In the genomic region with DNA sequence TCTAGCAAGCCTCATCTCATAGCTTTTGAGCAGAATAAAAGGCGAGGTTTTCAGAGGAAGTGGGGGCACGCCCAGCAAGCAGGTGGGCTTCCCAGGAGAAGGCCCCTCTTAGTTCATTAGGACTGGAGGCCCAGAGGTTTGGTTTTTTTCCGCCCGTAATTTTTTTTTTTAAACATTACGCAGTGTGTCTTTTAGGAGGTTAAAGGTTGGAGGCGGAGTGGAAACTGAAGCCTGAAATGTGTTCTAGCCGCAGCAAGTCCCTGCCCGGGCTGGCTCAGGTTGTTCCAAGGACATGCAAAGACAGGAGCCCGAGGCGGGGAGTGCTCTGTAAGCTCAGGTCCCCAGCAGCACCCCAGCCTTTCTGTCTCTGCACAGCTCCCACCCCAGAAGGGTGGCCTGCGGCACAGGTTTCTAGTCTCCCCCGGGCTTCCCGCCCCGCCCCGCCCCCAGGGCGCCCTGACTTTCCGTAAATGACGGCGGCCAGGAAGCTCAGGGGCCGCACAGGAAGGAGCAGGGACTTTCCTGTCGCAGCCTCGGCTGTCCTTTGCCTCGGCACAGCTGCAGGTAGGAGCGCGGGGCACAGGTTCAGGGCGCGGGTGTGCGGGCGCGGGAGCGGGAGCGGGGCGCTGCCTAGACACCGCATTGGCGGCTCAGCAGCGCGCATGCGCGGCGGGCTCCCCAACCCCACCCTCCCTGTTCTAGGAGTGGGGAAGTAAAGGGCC, we compare ENCODE assay signal across 7 mouse cellular contexts. TPM values are rescaled to one million over a fixed set of nuclear protein-coding genes. Genes with fewer than 3 reads are reported as not detected.
DNase-seq lines count a peak whose midpoint lies in the region; ATAC-seq and TF ChIP-seq lines count a peak whose summit lies in the region.

A gene (plus strand): TSS at position 277 of the 722 bp plus-strand sequence.

- no peaks in the 10 kb centered on the region for H3K9me3 ChIP-seq in CH12.LX (replicated peaks; ENCODE audit: low read length)
- H3K9me3 ChIP-seq in heart, embryonic 10.5 days = 0 out of 2 replicates have a peak, but pooled peaks cover 2% of the 10 kb centered on the region
- no peaks in the 10 kb centered on the region for H3K9me3 ChIP-seq in lung, embryonic 15.5 days

- H3K79me2 ChIP-seq in CH12.LX (replicated peaks; ENCODE audit: control insufficient read depth, extremely low read depth, insufficient read depth, poor library complexity, severe bottlenecking) = peaks cover 15% of the 10 kb centered on the region

- 3% methylated on average over 40 of the region's 40 CpGs for WGBS in heart, embryonic 10.5 days
- 3% methylated on average over 40 of the region's 40 CpGs for WGBS in lung, embryonic 15.5 days

- H3K27ac ChIP-seq in CH12.LX (ENCODE audit: insufficient read depth, low read depth) = peak within 1 kb of the TSS; percentile 93
- H3K27ac ChIP-seq in heart, embryonic 10.5 days = peak within 1 kb of the TSS; percentile 94
- peak within 1 kb of the TSS; percentile 75 for H3K27ac ChIP-seq in lung, embryonic 15.5 days

- peak within 1 kb of the TSS; percentile 90 for H3K9ac ChIP-seq in CH12.LX (ENCODE audit: insufficient read depth, low read depth)
- H3K9ac ChIP-seq in lung, embryonic 15.5 days = peak within 1 kb of the TSS; percentile 64

- peak; percentile 85 for TF ChIP-seq POLR2A in CH12.LX (IDR thresholded peaks at IDR 0.05; ENCODE audit: low read depth, low read length)

- peak within 1 kb of the TSS; percentile 72 to 81 (median 81) for H3K4me3 ChIP-seq in CH12.LX (replicated peaks in 1 of 3; ENCODE audit: low read depth in 2 of 3, low read length in 2 of 3, poor library complexity in 1 of 3)
- H3K4me3 ChIP-seq in heart, embryonic 10.5 days = peak within 1 kb of the TSS; percentile 81
- H3K4me3 ChIP-seq in lung, embryonic 15.5 days = peak within 1 kb of the TSS; percentile 59

- no peak for TF ChIP-seq CTCF in CH12.LX (conservative IDR thresholded peaks at IDR 0.05 in 1 of 2, IDR thresholded peaks at IDR 0.05 in 1 of 2; ENCODE audit: low read depth in 2 of 2, low read length in 2 of 2)

- peak; percentile 29; the same call in 1 of the 2 replicates for ATAC-seq in lung, embryonic 15.5 days (ENCODE audit: borderline replicate concordance, extremely low read depth, low FRiP score, low TSS enrichment)

- no peak for TF ChIP-seq RAD21 in CH12.LX (IDR thresholded peaks at IDR 0.05; ENCODE audit: low read depth, low read length)

- H3K4me1 ChIP-seq in CH12.LX (ENCODE audit: control insufficient read depth in 1 of 2, insufficient read depth in 2 of 2) = peaks cover 26 to 55% of the 10 kb centered on the region in 2 experiments
- peaks cover 45% of the 10 kb centered on the region for H3K4me1 ChIP-seq in heart, embryonic 10.5 days
- peaks cover 31% of the 10 kb centered on the region for H3K4me1 ChIP-seq in lung, embryonic 15.5 days

- in situ Hi-C loops in CH12.LX (cut with MboI; ENCODE audit: low pct_ligation_motif_present, low pct_unique_long_range_greater_than_20kb, low sequenced_read_pairs) = no loop called here

- H3K27me3 ChIP-seq in CH12.LX (replicated peaks) = peaks cover 1% of the 10 kb centered on the region
- peaks cover 57% of the 10 kb centered on the region for H3K27me3 ChIP-seq in heart, embryonic 10.5 days (ENCODE audit: insufficient read depth, poor library complexity, severe bottlenecking)
- peaks cover 40% of the 10 kb centered on the region for H3K27me3 ChIP-seq in lung, embryonic 15.5 days

- TF ChIP-seq EP300 in CH12.LX (IDR thresholded peaks at IDR 0.05; ENCODE audit: low read length) = 0 out of 2 replicates have a peak, but pooled peaks have one; percentile 8

- DNase-seq in CH12.LX (ENCODE audit: extremely low read depth) (peak; percentile 82), ZHBTc4 (ENCODE audit: low read depth, low spot score) (peak; percentile 82)
- peak; percentile 70 to 76 for DNase-seq in cerebellum, postnatal 36 days
- no peak for DNase-seq in heart, embryonic 10.5 days (ENCODE audit: low spot score)
- DNase-seq in kidney, adult 9 months = peak; percentile 69
- DNase-seq in retina, postnatal 1 day = peak; percentile 63

- H3K4me2 ChIP-seq in CH12.LX (ENCODE audit: insufficient read depth, low read depth, poor library complexity, severe bottlenecking) = peak within 1 kb of the TSS; percentile 94
- H3K4me2 ChIP-seq in lung, embryonic 15.5 days = peak within 1 kb of the TSS; percentile 79

- H3K36me3 ChIP-seq in CH12.LX (replicated peaks in 1 of 2; ENCODE audit: control insufficient read depth in 1 of 2, insufficient read depth in 1 of 2, low read length in 1 of 2) = peaks cover 25 to 32% of the 10 kb centered on the region in 2 experiments
- H3K36me3 ChIP-seq in heart, embryonic 10.5 days = no peaks in the 10 kb centered on the region
- H3K36me3 ChIP-seq in lung, embryonic 15.5 days = no peaks in the 10 kb centered on the region

- dilution Hi-C loops in CH12.LX (cut with MboI; ENCODE audit: extremely low pct_ligation_motif_present, extremely low pct_unique_long_range_greater_than_20kb, low sequenced_read_pairs) = no loop called here

TF ChIP-seq in CH12.LX, 34 proteins besides CTCF, POLR2A, EP300 and RAD21:
- TF ChIP-seq ETS1 (conservative IDR thresholded peaks at IDR 0.05; ENCODE audit: low read depth, low read length) (no peak), MEF2A (IDR thresholded peaks at IDR 0.05; ENCODE audit: borderline replicate concordance, low read depth, low read length) (peak; percentile 73; the same call in 1 of the 2 replicates), ZNF384 (IDR thresholded peaks at IDR 0.05; ENCODE audit: low read depth, low read length) (peak; percentile 88), MXI1 (IDR thresholded peaks at IDR 0.05; ENCODE audit: low read depth, low read length) (peak; percentile 73; the same call in 1 of the 2 replicates), TCF12 (IDR thresholded peaks at IDR 0.05; ENCODE audit: low read depth, low read length) (peak; percentile 95), HCFC1 (IDR thresholded peaks at IDR 0.05; ENCODE audit: low read depth, low read length) (peak; percentile 69), SIN3A (IDR thresholded peaks at IDR 0.05; ENCODE audit: low read length) (peak; percentile 66; the same call in 1 of the 2 replicates), USF2 (conservative IDR thresholded peaks at IDR 0.05; ENCODE audit: low read depth, low read length) (no peak), GABPA (IDR thresholded peaks at IDR 0.05; ENCODE audit: insufficient replicate concordance, low read depth, low read length) (no peak), MAX (IDR thresholded peaks at IDR 0.05; ENCODE audit: low read length) (no peak), ELF1 (IDR thresholded peaks at IDR 0.05; ENCODE audit: low read depth, low read length) (peak; percentile 74), IRF4 (IDR thresholded peaks at IDR 0.05; ENCODE audit: low read depth, low read length) (peak; percentile 83), NRF1 (IDR thresholded peaks at IDR 0.05; ENCODE audit: low read depth, low read length) (peak; percentile 85), USF1 (IDR thresholded peaks at IDR 0.05; ENCODE audit: low read depth, low read length) (peak; percentile 73), BHLHE40 (IDR thresholded peaks at IDR 0.05; ENCODE audit: low read depth, low read length) (peak; percentile 37; the same call in 1 of the 2 replicates), CHD2 (IDR thresholded peaks at IDR 0.05; ENCODE audit: low read length) (peak; percentile 53; the same call in 1 of the 2 replicates), MAZ (IDR thresholded peaks at IDR 0.05; ENCODE audit: low read depth, low read length) (no peak), JUND (conservative IDR thresholded peaks at IDR 0.05; ENCODE audit: low read depth, low read length) (no peak), MYC (IDR thresholded peaks at IDR 0.05; ENCODE audit: low read depth, low read length) (no peak), POLR2AphosphoS2 (IDR thresholded peaks at IDR 0.05; ENCODE audit: low read depth, low read length) (0 out of 2 replicates have a peak, but pooled peaks have one; percentile 24), UBTF (IDR thresholded peaks at IDR 0.05; ENCODE audit: low read depth, low read length) (peak; percentile 79; the same call in 1 of the 2 replicates), NELFE (IDR thresholded peaks at IDR 0.05; ENCODE audit: low read depth, low read length) (peak; percentile 70), KAT2A (IDR thresholded peaks at IDR 0.05; ENCODE audit: insufficient replicate concordance, low read length) (0 out of 2 replicates have a peak, but pooled peaks have one; percentile 30), ZMIZ1 (IDR thresholded peaks at IDR 0.05; ENCODE audit: low read depth, low read length) (peak; percentile 22; the same call in 1 of the 2 replicates)
TF ChIP-seq in CH12.LX: peak in this region for 17.

RNA-seq across cellular contexts. Expression of the gene that starts here (rescaled TPM):
- 39.2 and 47.1 TPM in 2 replicates for total RNA-seq in CH12.LX (2012; rRNA removed)
- 13.3 and 15.0 TPM in 2 replicates for total RNA-seq in CH12.LX (2014; rRNA removed)
- 35.6 and 37.8 TPM in 2 replicates for polyA plus RNA-seq in CH12.LX (2012; ENCODE audit: insufficient read length, low read depth)
- 6.7 and 9.7 TPM in 2 replicates for polyA plus RNA-seq in heart, embryonic 10.5 days (2016; fragmentation: Nextera tagmentation; extraction: Ambion mirVana)
- polyA plus RNA-seq in lung, embryonic 15.5 days (2015; fragmentation: Nextera tagmentation; extraction: Ambion mirVana) = 9.9 TPM in 2 replicates
